Mouse (Mus musculus) gastrocnemius, adult 8-10 months (tissue): ENCODE data around the gene Bex4. TPM values are rescaled to one million over a fixed set of nuclear protein-coding genes. Genes with fewer than 3 reads are reported as not detected.

ENCODE experiments used
- DNase-seq, 2 experiments: peaks; one replicate each; pipeline ENCODE4 v3.0.0; 2022; ENCODE audit warnings: low spot score in 2 of 2
- microRNA-seq: library from miRNA; unstranded; fragments of <30 nt; microRNA quantifications from one replicate; pipeline ENCODE4 v1.2.0, GENCODE M21; 2022
- total RNA-seq, 4 experiments: library from RNA; stranded (reverse); gene quantifications; 2 replicates each; pipeline ENCODE4 v1.2.4; 2022

Gene Bex4
- total RNA-seq, 4 experiments from 2014 or later, result not detected

- DNase-seq, result no peak
These were observed 44.3 kb downstream of the Bex4 start for GRCm38 (mm10) chrX:136183107-136183506.

Small RNA genes lying within 50 kb of the gene (microRNA-seq; reads per million reads assigned to microRNA genes)
- gene Mir6383, result not detected

Other genes with a start within 250 kb of the Bex4 start
- 1 to 10 TPM in 1 of 4 experiments, under 1 TPM in 2, not detected in 1; 0.29 to 1.9 (median 0.82) TPM for gene Arxes2, start 145.2 kb upstream of the Bex4 start, total RNA-seq
- gene Arxes1, start 105.6 kb upstream of the Bex4 start, total RNA-seq, result under 1 TPM in 1 of 4 experiments, not detected in 3; 0.63 TPM
- under 1 TPM in 1 of 4 experiments, not detected in 3; 0.43 TPM for gene Bex2, start 70.8 kb upstream of the Bex4 start, total RNA-seq
- gene Nxf3, start 53.7 kb upstream of the Bex4 start, total RNA-seq, result not detected
- 1 to 10 TPM; 3.7 to 6.0 (median 5.1) TPM for gene Tceal8, start 33.3 kb downstream of the Bex4 start, total RNA-seq
- gene Tceal5, start 64.9 kb downstream of the Bex4 start, total RNA-seq, result 10 to 100 TPM; 16.4 to 26.5 (median 22.0) TPM
- 10 to 100 TPM; 21.4 to 28.6 (median 23.1) TPM for gene Tceal7, start 75.8 kb downstream of the Bex4 start, total RNA-seq
- 10 to 100 TPM; 18.0 to 35.6 (median 25.9) TPM for gene Bex1, start 76.5 kb downstream of the Bex4 start, total RNA-seq
- 10 to 100 TPM; 21.0 to 27.8 (median 24.2) TPM for gene Tceal9, start 106.1 kb downstream of the Bex4 start, total RNA-seq
- 1 to 10 TPM; 1.0 to 2.0 (median 1.7) TPM for gene Bex3, start 131.3 kb downstream of the Bex4 start, total RNA-seq